Mouse (Mus musculus): Measurements from ENCODE around the gene Atg16l2. TPM values are rescaled to one million over a fixed set of nuclear protein-coding genes. Genes with fewer than 3 reads are reported as not detected.

Gene Atg16l2
- polyA plus RNA-seq, 1 experiment from 2014 or later, result 12.9 TPM

DNA sequence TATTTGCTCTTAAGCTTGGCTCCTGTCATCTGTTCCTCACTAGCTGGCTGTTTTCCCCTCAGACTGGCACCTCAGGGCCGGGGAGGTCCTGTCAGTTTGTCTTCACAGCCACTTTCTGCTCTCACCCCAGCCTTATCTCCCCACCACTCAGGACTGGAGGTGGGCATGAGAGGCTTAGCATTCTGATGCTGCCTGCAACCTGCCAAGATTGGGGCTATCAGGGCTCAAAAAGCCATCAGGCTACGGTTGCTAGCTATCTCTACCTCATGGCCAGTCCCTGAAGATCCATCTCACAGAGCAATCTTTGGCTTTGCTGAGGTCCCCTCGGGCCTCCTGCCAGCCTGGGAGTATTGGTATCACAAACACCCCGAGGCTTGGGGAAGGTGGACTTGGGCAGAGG is 16.8 kb upstream of the Atg16l2 start:
- H3K9ac ChIP-seq (replicated peaks; ENCODE audit: low read depth), result no peak overlapping the region
- no peaks in the 10 kb centered on the region for H3K27me3 ChIP-seq (replicated peaks; ENCODE audit: insufficient read depth, low read length)
- no peaks in the 10 kb centered on the region for H3K36me3 ChIP-seq (ENCODE audit: insufficient read depth, low read length)
- no peak overlapping the region for H3K27ac ChIP-seq (ENCODE audit: low read length)
- DNase-seq (ENCODE audit: low spot score), result no peak
- no peak overlapping the region for H3K4me3 ChIP-seq (ENCODE audit: low read depth, low read length)
- no peak for ATAC-seq
- no peak overlapping the region for H3K4me2 ChIP-seq (replicated peaks; ENCODE audit: low read depth, low read length)
- WGBS, result 43% methylated on average over 4 of the region's 4 CpGs
- peaks cover 10% of the 10 kb centered on the region for H3K4me1 ChIP-seq (ENCODE audit: insufficient read depth, low read depth, low read length)
- no peaks in the 10 kb centered on the region for H3K9me3 ChIP-seq (ENCODE audit: low read length)
- TF ChIP-seq EP300 (IDR thresholded peaks at IDR 0.05), result no peak

DNA sequence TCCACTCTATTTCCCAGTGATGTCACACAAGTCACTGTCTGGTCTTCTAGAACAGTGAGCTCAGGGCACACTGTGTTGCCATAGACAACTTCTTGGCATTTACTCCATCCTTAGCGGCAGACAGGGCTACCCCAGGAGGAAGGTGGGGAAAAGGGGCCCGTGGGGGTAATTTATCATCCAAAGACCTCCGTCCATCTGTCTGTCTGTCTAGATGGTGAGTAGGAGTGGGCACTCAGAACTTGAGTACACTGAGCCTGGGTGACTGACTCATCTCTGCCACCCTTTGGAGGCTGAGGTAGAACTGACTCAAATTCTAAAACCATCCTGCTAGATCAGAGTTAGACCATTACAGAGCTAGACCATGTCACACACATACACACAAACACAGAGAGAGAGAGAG is 15.0 kb upstream of the Atg16l2 start, which contains the start of gene Stard10:
Stard10 (plus strand) TSS at position 73 of the 400 bp plus-strand sequence.
- DNase-seq (ENCODE audit: low spot score) (no peak), ATAC-seq (no peak)
- Histone ChIP-seq H3K27me3 (replicated peaks; ENCODE audit: insufficient read depth, low read length) (no peaks in the 10 kb centered on the region), H3K27ac (ENCODE audit: low read length) (0 out of 2 replicates have a peak within 1 kb of the TSS, but pooled peaks have one; percentile 14), H3K4me1 (ENCODE audit: insufficient read depth, low read depth, low read length) (peaks cover 7% of the 10 kb centered on the region), H3K4me3 (ENCODE audit: low read depth, low read length) (no peak within 1 kb of the TSS), H3K36me3 (ENCODE audit: insufficient read depth, low read length) (no peaks in the 10 kb centered on the region), H3K4me2 (replicated peaks; ENCODE audit: low read depth, low read length) (no peak within 1 kb of the TSS), H3K9ac (replicated peaks; ENCODE audit: low read depth) (no peak within 1 kb of the TSS), H3K9me3 (ENCODE audit: low read length) (no peaks in the 10 kb centered on the region)
- 66% methylated on average over 3 of the region's 3 CpGs for WGBS
- TF ChIP-seq EP300 (IDR thresholded peaks at IDR 0.05) (no peak), CTCF (IDR thresholded peaks at IDR 0.05) (no peak)

DNA sequence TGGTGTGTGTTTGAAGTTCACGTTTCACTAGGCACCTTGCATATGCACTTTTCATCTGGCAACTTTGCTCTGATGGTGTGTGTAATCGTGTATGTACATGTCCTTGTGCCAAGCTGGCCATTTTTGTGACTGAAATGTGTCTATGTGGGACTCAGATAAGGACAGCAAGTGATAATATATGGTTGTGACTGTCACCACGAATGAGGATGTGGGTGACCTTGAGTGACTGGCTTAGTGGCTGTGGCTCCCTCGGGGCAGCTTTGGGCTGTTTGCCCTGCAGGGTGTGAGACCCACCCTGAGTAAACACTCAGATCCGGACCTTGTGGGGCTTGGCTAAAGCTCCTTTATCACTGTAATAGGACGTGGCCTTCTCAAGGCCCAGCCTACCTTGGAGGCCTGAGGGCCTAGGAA is 14.5 kb upstream of the Atg16l2 start:
- no peaks in the 10 kb centered on the region for H3K36me3 ChIP-seq (ENCODE audit: insufficient read depth, low read length)
- no peak overlapping the region for H3K4me3 ChIP-seq (ENCODE audit: low read depth, low read length)
- no peak overlapping the region for H3K9ac ChIP-seq (replicated peaks; ENCODE audit: low read depth)
- DNase-seq (ENCODE audit: low spot score) (peak; percentile 64), ATAC-seq (peak; percentile 75)
- TF ChIP-seq EP300 (IDR thresholded peaks at IDR 0.05) (no peak), CTCF (IDR thresholded peaks at IDR 0.05) (no peak)
- WGBS, result 27% methylated on average over 6 of the region's 6 CpGs
- H3K4me2 ChIP-seq (replicated peaks; ENCODE audit: low read depth, low read length), result no peak overlapping the region
- no peaks in the 10 kb centered on the region for H3K9me3 ChIP-seq (ENCODE audit: low read length)
- H3K27ac ChIP-seq (ENCODE audit: low read length), result 0 out of 2 replicates have a peak overlapping the region, but pooled peaks have one; percentile 14
- no peaks in the 10 kb centered on the region for H3K27me3 ChIP-seq (replicated peaks; ENCODE audit: insufficient read depth, low read length)
- H3K4me1 ChIP-seq (ENCODE audit: insufficient read depth, low read depth, low read length), result peaks cover 7% of the 10 kb centered on the region

DNA sequence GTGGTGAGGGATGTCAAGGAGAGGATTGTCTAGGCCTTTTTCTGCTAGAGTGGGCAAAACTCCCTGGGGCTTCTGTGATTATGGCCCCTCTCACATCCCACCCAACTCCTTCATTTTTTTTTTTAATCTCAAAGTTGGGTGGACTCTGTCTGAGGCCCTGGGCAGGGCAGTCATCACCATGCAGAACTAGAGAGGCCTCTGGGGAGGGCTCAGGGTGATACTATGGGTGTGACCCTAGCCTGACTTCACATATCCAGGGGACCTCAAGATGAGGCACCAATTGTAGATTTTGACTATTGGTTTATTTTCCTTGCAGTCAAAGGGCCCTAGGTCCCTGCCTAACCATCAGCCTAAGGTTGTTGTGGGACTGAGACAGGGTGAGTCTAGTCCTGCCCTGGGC is 13.6 kb upstream of the Atg16l2 start:
- peaks cover 7% of the 10 kb centered on the region for H3K4me1 ChIP-seq (ENCODE audit: insufficient read depth, low read depth, low read length)
- ATAC-seq, result no peak
- no peak for DNase-seq (ENCODE audit: low spot score)
- no peaks in the 10 kb centered on the region for H3K27me3 ChIP-seq (replicated peaks; ENCODE audit: insufficient read depth, low read length)
- H3K9ac ChIP-seq (replicated peaks; ENCODE audit: low read depth), result no peak overlapping the region
- H3K4me2 ChIP-seq (replicated peaks; ENCODE audit: low read depth, low read length), result no peak overlapping the region
- no peaks in the 10 kb centered on the region for H3K36me3 ChIP-seq (ENCODE audit: insufficient read depth, low read length)
- H3K27ac ChIP-seq (ENCODE audit: low read length), result no peak overlapping the region
- no peak overlapping the region for H3K4me3 ChIP-seq (ENCODE audit: low read depth, low read length)
- no peaks in the 10 kb centered on the region for H3K9me3 ChIP-seq (ENCODE audit: low read length)
- no peak for TF ChIP-seq CTCF (IDR thresholded peaks at IDR 0.05)
- no peak for TF ChIP-seq EP300 (IDR thresholded peaks at IDR 0.05)

DNA sequence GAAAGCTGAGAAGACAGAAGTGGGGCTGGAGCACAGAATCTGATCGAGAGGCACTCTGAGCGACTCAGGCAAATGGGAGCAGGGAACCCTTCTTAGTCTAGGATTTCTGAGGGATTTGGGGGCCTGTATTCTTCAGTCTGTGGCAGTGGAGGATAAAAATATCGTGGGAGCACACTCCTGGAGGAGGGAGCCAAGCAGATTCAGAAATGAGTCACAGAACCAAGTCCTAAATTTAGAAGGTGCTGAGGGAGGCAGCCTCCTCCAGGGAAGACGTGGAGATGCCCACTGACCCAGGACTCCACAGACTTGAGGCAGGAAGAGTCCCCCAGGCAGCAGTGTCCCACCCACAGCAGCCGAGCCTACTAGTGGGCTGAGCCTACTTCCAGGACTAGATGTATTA is 12.3 kb upstream of the Atg16l2 start:
- no peaks in the 10 kb centered on the region for H3K27me3 ChIP-seq (replicated peaks; ENCODE audit: insufficient read depth, low read length)
- H3K27ac ChIP-seq (ENCODE audit: low read length), result no peak overlapping the region
- H3K9ac ChIP-seq (replicated peaks; ENCODE audit: low read depth), result no peak overlapping the region
- no peaks in the 10 kb centered on the region for H3K4me1 ChIP-seq (ENCODE audit: insufficient read depth, low read depth, low read length)
- WGBS, result 48% methylated on average over 5 of the region's 5 CpGs
- no peak overlapping the region for H3K4me3 ChIP-seq (ENCODE audit: low read depth, low read length)
- no peak for TF ChIP-seq CTCF (IDR thresholded peaks at IDR 0.05)
- TF ChIP-seq EP300 (IDR thresholded peaks at IDR 0.05), result no peak
- no peak for DNase-seq (ENCODE audit: low spot score)
- no peaks in the 10 kb centered on the region for H3K9me3 ChIP-seq (ENCODE audit: low read length)
- no peaks in the 10 kb centered on the region for H3K36me3 ChIP-seq (ENCODE audit: insufficient read depth, low read length)
- H3K4me2 ChIP-seq (replicated peaks; ENCODE audit: low read depth, low read length), result no peak overlapping the region
- no peak for ATAC-seq

DNA sequence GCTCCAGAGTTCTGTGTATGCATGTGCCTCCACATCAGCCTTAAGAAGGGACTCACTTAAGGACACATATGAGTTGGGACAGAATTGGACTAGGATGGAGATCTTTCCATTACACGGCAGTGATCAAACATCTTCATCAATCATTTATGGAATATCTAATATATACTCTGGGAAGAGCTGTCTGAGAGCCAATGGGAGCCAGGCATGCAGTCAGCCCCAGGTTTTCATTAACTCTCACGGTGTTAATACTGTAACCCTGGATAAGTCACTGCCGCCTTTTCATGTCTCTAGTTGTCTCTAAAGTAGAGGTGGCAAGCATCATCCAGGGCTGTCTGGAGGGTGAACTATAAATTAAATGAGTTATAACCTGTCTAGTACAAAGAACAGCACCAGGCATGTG is 11.0 kb upstream of the Atg16l2 start:
- Histone ChIP-seq H3K9me3 (ENCODE audit: low read length) (no peaks in the 10 kb centered on the region), H3K36me3 (ENCODE audit: insufficient read depth, low read length) (no peaks in the 10 kb centered on the region), H3K27ac (ENCODE audit: low read length) (no peak overlapping the region), H3K9ac (replicated peaks; ENCODE audit: low read depth) (no peak overlapping the region), H3K4me3 (ENCODE audit: low read depth, low read length) (no peak overlapping the region), H3K4me2 (replicated peaks; ENCODE audit: low read depth, low read length) (no peak overlapping the region), H3K4me1 (ENCODE audit: insufficient read depth, low read depth, low read length) (no peaks in the 10 kb centered on the region), H3K27me3 (replicated peaks; ENCODE audit: insufficient read depth, low read length) (no peaks in the 10 kb centered on the region)
- DNase-seq (ENCODE audit: low spot score) (no peak), ATAC-seq (no peak)
- no peak for TF ChIP-seq EP300 (IDR thresholded peaks at IDR 0.05)
- no peak for TF ChIP-seq CTCF (IDR thresholded peaks at IDR 0.05)
- 63% methylated on average over 3 of the region's 3 CpGs for WGBS

DNA sequence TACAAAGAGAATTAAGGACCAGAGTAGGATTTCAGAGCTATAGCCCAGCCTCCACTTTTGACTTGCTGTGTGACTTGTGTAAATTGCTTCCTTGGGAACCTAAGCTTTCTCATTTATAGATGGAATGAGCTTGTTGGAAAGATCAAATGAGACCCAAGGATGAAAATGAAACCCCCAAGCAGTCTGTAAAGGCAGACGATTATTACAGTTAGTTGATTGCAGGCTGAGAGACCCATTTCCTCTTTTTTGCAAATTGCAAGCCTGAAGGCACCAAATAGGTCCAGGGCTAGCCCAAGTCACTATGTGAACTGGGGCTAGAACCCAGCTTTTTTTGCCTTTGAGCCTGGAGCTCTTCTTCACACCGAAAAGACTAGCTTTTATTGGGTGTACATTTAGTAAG is 9.0 kb upstream of the Atg16l2 start:
- no peaks in the 10 kb centered on the region for H3K9me3 ChIP-seq (ENCODE audit: low read length)
- TF ChIP-seq EP300 (IDR thresholded peaks at IDR 0.05), result no peak; the same call in 1 of the 2 replicates
- 38% methylated on average over 2 of the region's 2 CpGs for WGBS
- ATAC-seq (no peak), DNase-seq (ENCODE audit: low spot score) (peak; percentile 9)
- peak overlapping the region; percentile 64 for H3K4me2 ChIP-seq (replicated peaks; ENCODE audit: low read depth, low read length)
- H3K27ac ChIP-seq (ENCODE audit: low read length), result 0 out of 2 replicates have a peak overlapping the region, but pooled peaks have one; percentile 98
- H3K27me3 ChIP-seq (replicated peaks; ENCODE audit: insufficient read depth, low read length), result no peaks in the 10 kb centered on the region
- H3K4me3 ChIP-seq (ENCODE audit: low read depth, low read length), result peak overlapping the region; percentile 54
- H3K4me1 ChIP-seq (ENCODE audit: insufficient read depth, low read depth, low read length), result no peaks in the 10 kb centered on the region
- no peak overlapping the region for H3K9ac ChIP-seq (replicated peaks; ENCODE audit: low read depth)
- no peaks in the 10 kb centered on the region for H3K36me3 ChIP-seq (ENCODE audit: insufficient read depth, low read length)
